Mouse (Mus musculus): Measurements from ENCODE around the gene Spsb3.

Spsb3 gene

GRCm38 (mm10) chr17:24886134-24886931 is at the start of gene Spsb3, which contains the start of gene Nubp2:
TSS of gene Spsb3 (plus strand) at chr17:24886643.
TSS of gene Nubp2 (minus strand) at chr17:24886349.
- peak; percentile 99 for DNase-seq (ENCODE audit: low read depth)

DNA sequence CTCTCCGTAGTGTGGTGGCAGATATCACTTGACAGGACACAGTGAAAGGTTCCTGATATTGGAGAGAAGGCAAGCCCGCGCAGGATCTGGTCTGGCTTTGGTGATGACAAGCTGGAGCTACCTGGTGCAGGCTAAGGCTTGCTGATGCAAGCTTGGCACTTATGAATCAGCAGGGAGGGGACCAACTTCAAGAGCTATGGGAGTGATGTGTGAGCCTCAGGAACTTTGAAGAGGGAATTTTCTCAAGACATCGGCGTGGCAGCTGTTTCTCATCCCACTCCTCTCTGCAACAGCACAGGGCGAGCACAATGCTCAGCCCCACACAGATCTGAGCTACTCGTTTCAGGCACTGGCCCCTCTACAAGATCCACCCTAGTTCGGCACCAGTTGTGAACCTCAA is 46.6 kb upstream of the Spsb3 start, which contains the start of gene Hagh:
TSS of gene Hagh (plus strand) at position 302 of the 400 bp plus-strand sequence.
- DNase-seq (ENCODE audit: low read depth), result no peak

DNA sequence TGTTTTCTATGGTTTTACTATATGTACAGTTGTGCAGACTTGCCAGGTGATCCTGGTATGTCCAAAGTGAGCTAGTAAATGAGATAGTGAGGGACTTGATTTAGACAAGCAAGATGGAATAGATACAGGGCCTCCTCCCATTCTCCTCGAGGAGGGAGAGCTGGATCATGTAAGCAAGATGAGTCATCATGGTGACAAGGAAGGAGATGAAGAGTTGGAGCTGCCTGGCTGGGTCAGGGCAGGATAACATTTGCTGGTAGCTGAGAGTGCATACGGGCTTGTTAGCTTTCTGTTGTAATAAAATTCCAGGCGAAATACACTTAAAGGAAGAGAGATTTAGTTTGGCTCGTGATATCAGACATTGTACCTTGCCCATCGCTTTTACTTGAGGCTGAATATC is 46.1 kb upstream of the Spsb3 start:
- no peak for DNase-seq (ENCODE audit: low read depth)

DNA sequence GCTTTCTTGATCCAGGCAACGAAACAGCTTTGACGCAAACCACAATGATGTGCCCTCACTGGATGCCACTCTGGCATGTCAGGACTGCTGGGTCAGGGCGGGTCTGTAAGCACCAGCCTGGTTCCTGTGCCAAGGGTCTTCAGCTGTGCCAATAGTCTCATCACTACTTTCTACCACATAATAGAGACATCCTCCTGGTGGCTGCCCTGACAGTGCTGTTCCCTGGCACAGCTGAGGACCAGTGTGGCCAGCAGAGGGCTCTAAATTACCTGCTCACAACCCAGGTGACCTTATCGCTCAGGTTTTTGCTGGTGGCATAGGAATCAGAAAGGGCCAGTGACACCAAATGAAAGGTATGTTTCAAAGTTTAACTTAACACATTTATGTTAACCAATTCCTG is 45.3 kb upstream of the Spsb3 start:
- peak; percentile 61 for DNase-seq (ENCODE audit: low read depth)

GRCm38 (mm10) chr17:24842631-24843030 is 43.8 kb upstream of the Spsb3 start:
- peak; percentile 16 for DNase-seq (ENCODE audit: low read depth)

- DNase-seq (ENCODE audit: low read depth), result no peak
Observed at GRCm38 (mm10) chr17:24844525-24844924, 41.9 kb upstream of the Spsb3 start.

GRCm38 (mm10) chr17:24847386-24847785 is 39.1 kb upstream of the Spsb3 start:
- DNase-seq (ENCODE audit: low read depth), result no peak

DNA sequence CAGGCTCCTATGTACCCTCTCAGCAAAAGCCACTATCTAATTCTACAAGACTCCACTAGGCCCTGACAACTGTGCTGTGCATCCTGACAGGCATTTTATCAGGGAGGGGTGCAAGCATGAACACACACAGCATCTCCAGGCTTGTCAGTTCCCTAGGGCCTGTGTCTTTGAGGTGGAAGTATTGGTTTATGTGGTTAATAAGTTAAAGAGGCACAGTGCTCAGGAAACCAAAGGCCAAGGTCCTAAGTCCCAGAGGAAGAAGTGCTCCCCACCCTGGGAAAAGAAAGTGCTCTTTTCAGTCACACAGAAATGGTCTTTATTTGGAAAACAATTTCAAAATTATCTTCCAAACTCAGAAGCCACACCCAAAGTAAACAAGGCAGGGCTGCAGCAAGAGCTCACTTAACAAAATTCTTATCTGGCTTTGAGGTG is 37.8 kb upstream of the Spsb3 start:
- DNase-seq (ENCODE audit: low read depth), result peak; percentile 6

- DNase-seq (ENCODE audit: low read depth), result peak; percentile 86
Observed at GRCm38 (mm10) chr17:24849733-24850064, 36.7 kb upstream of the Spsb3 start.

GRCm38 (mm10) chr17:24850065-24850772 is 36.2 kb upstream of the Spsb3 start, which contains the start of gene Fahd1:
TSS of gene Fahd1 (minus strand) at chr17:24850364.
- peak; percentile 99 for DNase-seq (ENCODE audit: low read depth)

DNA sequence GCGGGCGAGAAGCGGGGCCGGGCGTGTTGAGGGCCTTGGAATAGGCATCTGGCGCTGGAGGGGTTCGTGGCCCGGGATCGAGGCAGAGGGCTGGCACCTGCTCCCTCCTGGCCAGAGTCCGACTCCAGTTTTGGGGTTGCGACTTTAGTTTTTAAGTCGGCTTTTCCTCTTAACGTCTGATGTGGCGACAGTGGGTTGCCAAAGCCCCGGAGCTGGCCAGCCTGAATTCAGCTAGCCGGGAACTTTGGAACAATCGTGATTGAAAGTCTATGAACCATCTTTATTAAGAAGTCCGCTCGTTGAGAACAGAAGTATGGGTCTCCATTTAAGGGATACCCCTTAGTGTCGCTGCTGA is 35.7 kb upstream of the Spsb3 start:
- DNase-seq (ENCODE audit: low read depth), result no peak

GRCm38 (mm10) chr17:24851381-24852125 is 34.9 kb upstream of the Spsb3 start:
- no peak for DNase-seq (ENCODE audit: low read depth)

DNA sequence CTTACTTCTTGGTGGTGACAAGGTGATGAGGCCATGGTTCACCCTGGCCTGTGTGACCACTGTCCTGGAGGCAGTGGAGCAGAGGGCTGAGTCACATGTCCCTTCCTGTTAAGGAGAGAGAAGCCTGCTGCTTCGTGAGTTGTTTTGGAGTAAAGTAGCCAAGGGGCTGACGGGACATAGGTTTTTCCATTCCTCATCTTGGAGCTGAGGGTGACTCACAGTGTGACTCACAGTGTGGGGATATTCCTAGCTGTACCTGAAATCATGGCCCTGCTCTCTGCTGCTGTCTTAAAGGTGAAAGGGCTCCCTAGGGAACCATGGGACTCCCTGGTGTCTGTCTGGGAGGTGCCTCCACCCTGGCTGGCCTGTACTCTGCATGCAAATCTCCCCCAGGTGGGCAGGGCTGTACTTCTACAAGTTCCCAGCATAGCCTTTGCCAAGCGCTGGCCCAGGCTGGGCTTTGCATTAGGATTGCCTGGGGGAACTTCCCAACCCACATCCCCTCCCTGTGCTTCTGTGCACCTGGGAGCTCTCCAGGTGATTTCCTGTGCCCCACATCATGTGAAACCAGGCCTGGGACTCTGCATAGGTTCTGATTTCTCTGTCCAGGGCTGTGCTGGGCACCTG is 30.5 kb upstream of the Spsb3 start:
- DNase-seq (ENCODE audit: low read depth), result no peak

GRCm38 (mm10) chr17:24856589-24856988 is 29.9 kb upstream of the Spsb3 start:
- no peak for DNase-seq (ENCODE audit: low read depth)

- no peak for DNase-seq (ENCODE audit: low read depth)
Observed at GRCm38 (mm10) chr17:24857831-24858470, 28.5 kb upstream of the Spsb3 start.

DNA sequence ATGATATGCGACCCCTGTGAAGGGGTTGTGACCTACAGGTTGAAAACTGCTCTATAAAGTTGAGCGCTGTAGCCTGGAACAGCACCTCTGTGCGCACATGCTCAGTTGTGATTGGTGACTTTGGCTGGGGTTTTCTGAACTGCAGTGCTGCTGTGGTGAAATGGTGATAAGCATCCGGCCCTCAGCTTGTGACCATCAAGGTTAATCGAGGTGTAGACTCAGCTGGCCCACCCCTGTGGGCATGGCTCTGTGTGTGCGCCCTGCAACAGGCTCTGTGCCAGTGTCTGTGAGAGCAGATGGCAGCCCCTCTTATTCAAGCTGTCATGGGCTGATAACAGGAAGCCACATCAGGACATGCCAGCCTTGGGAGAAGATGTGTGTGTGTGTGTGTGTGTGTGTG is 27.5 kb upstream of the Spsb3 start:
- DNase-seq (ENCODE audit: low read depth), result no peak

DNA sequence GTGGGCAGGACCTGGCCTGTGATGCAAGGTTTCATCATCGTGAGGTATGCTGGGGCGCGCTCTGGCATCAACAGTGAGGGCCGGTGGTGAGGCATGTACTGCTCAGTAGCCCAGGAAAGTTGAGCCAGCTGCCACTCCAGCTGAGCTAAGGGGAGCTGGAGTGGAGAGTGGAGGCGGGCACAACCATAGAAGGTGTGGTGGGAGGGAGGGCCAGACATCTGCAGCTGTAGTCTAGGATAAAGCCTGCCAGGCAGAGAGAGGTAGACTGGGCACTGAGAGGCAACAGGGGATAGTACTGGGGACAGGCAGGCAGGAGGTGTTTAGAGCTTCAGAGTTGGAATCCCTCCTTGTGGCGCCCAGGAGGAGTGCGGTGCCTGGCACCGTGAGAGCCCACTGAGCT is 26.4 kb upstream of the Spsb3 start:
- no peak for DNase-seq (ENCODE audit: low read depth)

DNA sequence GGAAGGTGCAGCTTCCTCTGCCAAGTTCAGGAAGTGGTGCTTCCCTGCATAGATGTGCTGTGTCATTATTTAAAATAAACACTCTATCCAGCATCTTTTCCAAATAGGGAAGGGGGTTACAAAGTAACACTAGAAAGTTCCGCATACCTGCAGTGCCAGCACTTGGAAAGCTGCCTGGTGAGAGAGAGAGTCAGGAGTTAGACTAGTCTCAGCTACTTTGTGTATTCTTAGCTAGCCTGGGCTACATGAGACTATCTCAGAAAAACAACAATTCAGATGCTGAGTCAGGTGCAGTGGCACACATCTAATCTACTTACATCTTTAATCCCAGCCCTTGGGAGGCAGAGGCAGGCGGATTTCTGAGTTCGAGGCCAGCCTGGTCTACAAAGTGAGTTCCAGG is 24.7 kb upstream of the Spsb3 start:
- DNase-seq (ENCODE audit: low read depth), result no peak

- no peak for DNase-seq (ENCODE audit: low read depth)
Observed at GRCm38 (mm10) chr17:24865776-24866175, 20.7 kb upstream of the Spsb3 start, which contains the start of gene Igfals. TSS of gene Igfals (plus strand) at chr17:24865997.

DNA sequence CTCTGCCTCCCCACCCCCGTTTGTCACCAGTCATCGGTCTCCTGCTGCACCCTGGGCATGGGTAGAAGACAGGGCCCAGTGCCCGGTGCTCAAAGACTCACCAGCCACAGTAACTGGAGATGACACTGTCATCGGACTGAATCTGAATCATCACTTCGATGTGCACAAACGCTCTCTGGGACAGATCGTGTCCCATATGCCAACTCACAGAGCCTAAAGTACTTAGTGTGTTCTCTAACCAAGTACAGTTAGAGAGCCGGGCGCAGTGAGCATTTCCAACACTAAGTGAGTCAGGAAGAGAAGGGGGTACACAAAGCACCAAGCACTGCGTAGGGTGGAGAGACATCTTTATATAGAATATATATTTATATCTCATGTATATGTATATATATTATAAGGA is 18.5 kb upstream of the Spsb3 start:
- DNase-seq (ENCODE audit: low read depth), result no peak

DNA sequence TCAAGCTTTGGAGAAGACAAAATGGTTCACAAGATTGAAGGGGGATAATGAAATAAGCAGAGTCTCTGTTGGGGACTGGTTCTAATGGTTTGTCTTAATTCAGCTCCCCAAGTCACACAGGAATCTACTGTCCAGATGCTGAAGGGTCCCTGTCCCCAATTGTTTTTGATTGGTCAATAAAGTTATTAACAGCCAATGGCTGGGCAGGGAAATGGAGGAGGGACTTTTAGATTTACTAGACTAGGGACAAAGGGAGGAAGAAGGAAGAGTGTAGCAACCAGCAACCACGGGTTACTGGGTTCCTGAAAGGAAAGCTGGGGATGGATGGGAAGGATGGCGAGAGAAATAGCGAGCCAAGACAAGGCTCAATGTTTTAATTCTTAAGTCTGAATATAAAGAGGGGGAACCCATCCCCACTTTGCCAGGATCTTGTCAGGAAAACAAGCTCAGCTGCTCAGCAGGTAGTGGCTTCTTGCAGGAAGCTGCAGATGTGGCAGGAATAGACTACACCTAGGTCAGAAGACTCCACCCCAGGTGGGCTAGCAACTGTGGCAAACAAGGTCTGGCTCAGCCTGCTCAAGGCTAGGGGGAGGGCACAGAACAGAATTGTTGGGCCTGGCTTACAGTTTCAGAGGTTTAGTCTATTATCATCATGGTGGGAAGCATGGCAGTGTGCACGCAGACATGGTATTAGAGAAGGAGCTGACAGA is 12.6 kb upstream of the Spsb3 start:
- DNase-seq (ENCODE audit: low read depth), result no peak
